Mouse (Mus musculus) heart, embryonic 13.5 days (tissue): Measurements from ENCODE around the gene Fut8. TPM values are rescaled to one million over a fixed set of nuclear protein-coding genes. Genes with fewer than 3 reads are reported as not detected.
"Not testable (repeated sequence)": the region's sequence is repeated elsewhere in the genome, so short reads cannot be mapped to it uniquely, and the experiment has no call there.

ENCODE experiments used
- ATAC-seq: fragments of 200-750 bp; cut with Nextera tagmentation; 2 replicates; pipeline ENCODE4 v1.8.0; 2017; ENCODE audit warnings: moderate TSS enrichment; ENCODE audit not compliant: insufficient number of reproducible peaks, low FRiP score, low TSS enrichment; ENCODE audit errors: extremely low read depth
- H3K27ac ChIP-seq: fragments of 300-500 bp; sonication (generic); replicated peaks from 2 replicates; pipeline ENCODE4 v1.5.1; 2015; ENCODE audit warnings: moderate library complexity, mild to moderate bottlenecking, inconsistent platforms
- H3K27me3 ChIP-seq: fragments of 300-500 bp; sonication (generic); replicated peaks from 2 replicates; pipeline ENCODE4 v1.6.1; 2015; ENCODE audit warnings: mild to moderate bottlenecking, inconsistent platforms
- H3K36me3 ChIP-seq: fragments of 300-500 bp; sonication (generic); 2 replicates; pipeline ENCODE4 v1.6.1; 2015; ENCODE audit warnings: mild to moderate bottlenecking, inconsistent platforms
- H3K4me1 ChIP-seq: fragments of 300-500 bp; sonication (generic); 2 replicates; pipeline ENCODE4 v1.6.1; 2015; ENCODE audit warnings: inconsistent platforms
- H3K4me2 ChIP-seq: fragments of 300-500 bp; sonication (generic); 2 replicates; pipeline ENCODE4 v1.6.1; 2015; ENCODE audit warnings: inconsistent platforms, mild to moderate bottlenecking, moderate library complexity
- H3K4me3 ChIP-seq: fragments of 300-500 bp; sonication (generic); 2 replicates; pipeline ENCODE4 v1.5.1; 2015; ENCODE audit warnings: moderate library complexity, mild to moderate bottlenecking, inconsistent platforms
- H3K9ac ChIP-seq: fragments of 300-500 bp; sonication (generic); 2 replicates; pipeline ENCODE4 v1.6.1; 2015; ENCODE audit warnings: inconsistent platforms, mild to moderate bottlenecking, moderate library complexity
- H3K9me3 ChIP-seq: fragments of 300-500 bp; sonication (generic); 2 replicates; pipeline ENCODE4 v1.6.1; 2016; ENCODE audit warnings: inconsistent platforms
- WGBS: fragments of 180-500 bp; shearing (Covaris S2); methylation state at CpG from one replicate; pipeline ENCODE4 v1.1.7; 2015; ENCODE audit warnings: mixed read lengths; 5-methylcytosine and 5-hydroxymethylcytosine counted together
- polyA plus RNA-seq: library from polyadenylated mRNA; unstranded; fragments of >200 nt; fragmentation: Nextera tagmentation; extraction: Ambion mirVana; gene quantifications from 2 replicates; pipeline ENCODE4 v1.2.1, GENCODE M21; 2015

Gene Fut8
- polyA plus RNA-seq, 1 experiment from 2014 or later = 13.5 TPM

GRCm38 (mm10) chr12:77270694-77271093, 32.8 kb downstream of the Fut8 start:
- ATAC-seq = no peak
- Histone ChIP-seq H3K4me3 (no peak overlapping the region), H3K4me1 (no peaks in the 10 kb centered on the region), H3K9ac (no peak overlapping the region), H3K27me3 (no peaks in the 10 kb centered on the region), H3K4me2 (no peak overlapping the region), H3K9me3 (no peaks in the 10 kb centered on the region), H3K36me3 (no peaks in the 10 kb centered on the region), H3K27ac (no peak overlapping the region)
- WGBS = 73% methylated on average over 3 of the region's 3 CpGs

DNA sequence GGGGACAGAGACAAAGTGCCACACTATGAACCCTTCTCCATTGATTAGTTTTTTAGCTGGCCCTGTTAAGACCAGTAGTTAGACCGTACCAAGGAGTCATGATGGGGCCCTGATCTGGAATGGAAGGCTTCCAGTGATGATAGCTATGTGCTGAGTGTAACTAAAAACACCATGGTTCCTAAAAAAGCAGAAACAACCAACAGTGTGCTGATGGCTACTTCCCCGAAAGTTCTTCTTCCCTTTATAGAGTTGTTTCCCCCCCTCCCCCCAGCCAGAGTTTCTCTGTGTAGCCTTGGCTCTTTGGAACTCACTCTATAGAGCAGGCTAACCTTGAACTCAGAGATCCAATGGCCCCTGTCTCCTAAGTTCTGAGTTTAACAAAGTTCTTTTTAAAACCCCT, 50.6 kb downstream of the Fut8 start:
- Histone ChIP-seq H3K9ac (no peak overlapping the region), H3K4me2 (no peak overlapping the region), H3K27ac (no peak overlapping the region), H3K4me1 (peaks cover 9% of the 10 kb centered on the region; the same call in 1 of the 2 replicates), H3K4me3 (no peak overlapping the region), H3K27me3 (no peaks in the 10 kb centered on the region), H3K36me3 (no peaks in the 10 kb centered on the region), H3K9me3 (no peaks in the 10 kb centered on the region)
- 88% methylated on average over 2 of the region's 2 CpGs for whole genome bisulfite sequencing
- ATAC-seq = no peak

GRCm38 (mm10) chr12:77291017-77291416, 53.1 kb downstream of the Fut8 start:
- 79% methylated on average over 4 of the region's 4 CpGs for WGBS
- no peaks in the 10 kb centered on the region for H3K9me3 ChIP-seq

DNA sequence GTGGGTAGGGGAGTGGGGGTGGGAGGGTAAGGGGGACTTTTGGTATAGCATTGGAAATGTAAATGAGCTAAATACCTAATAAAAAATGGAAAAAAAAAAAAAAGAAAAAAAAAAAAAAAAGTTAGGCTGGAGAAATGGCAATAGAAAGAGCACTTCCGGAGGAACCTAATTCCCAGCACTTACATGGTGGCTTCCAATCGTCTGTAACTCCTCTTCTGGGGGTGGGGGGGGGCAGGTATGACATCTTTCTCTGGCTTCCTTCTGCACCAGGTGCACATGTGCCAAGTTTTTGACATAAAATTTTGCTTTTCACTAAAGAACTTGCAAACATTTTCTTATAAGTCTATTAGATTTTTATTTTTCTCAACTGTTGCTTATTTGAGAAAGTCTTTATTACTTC, 53.9 kb downstream of the Fut8 start:
- H3K4me2 ChIP-seq, ATAC-seq, H3K4me3 ChIP-seq, H3K9me3 ChIP-seq, H3K4me1 ChIP-seq, H3K27ac ChIP-seq, H3K27me3 ChIP-seq, H3K36me3 ChIP-seq, H3K9ac ChIP-seq: not testable (repeated sequence)
- WGBS = 75% methylated on average over 2 of the region's 2 CpGs

More at GRCm38 (mm10) chr12:77291017-77291416, 53.1 kb downstream of the Fut8 start:
- Histone ChIP-seq H3K27ac (no peak overlapping the region), H3K4me2 (no peak overlapping the region), H3K4me3 (no peak overlapping the region), H3K27me3 (no peaks in the 10 kb centered on the region), H3K36me3 (no peaks in the 10 kb centered on the region), H3K9ac (no peak overlapping the region), H3K4me1 (peaks cover 9% of the 10 kb centered on the region; the same call in 1 of the 2 replicates)
- ATAC-seq = no peak

GRCm38 (mm10) chr12:77292375-77293258, 54.7 kb downstream of the Fut8 start:
- H3K4me1 ChIP-seq = peaks cover 15% of the 10 kb centered on the region
- no peak overlapping the region for H3K4me2 ChIP-seq
- no peak overlapping the region for H3K4me3 ChIP-seq
- no peak for ATAC-seq
- WGBS = 56% methylated on average over 4 of the region's 4 CpGs
- no peaks in the 10 kb centered on the region for H3K27me3 ChIP-seq
- no peaks in the 10 kb centered on the region for H3K9me3 ChIP-seq
- H3K27ac ChIP-seq = no peak overlapping the region
- H3K9ac ChIP-seq = no peak overlapping the region
- H3K36me3 ChIP-seq = no peaks in the 10 kb centered on the region

GRCm38 (mm10) chr12:77296119-77296518, 58.2 kb downstream of the Fut8 start:
- no peak for ATAC-seq
- no peaks in the 10 kb centered on the region for H3K36me3 ChIP-seq
- WGBS = 73% methylated on average over 1 of the region's 1 CpGs
- H3K4me1 ChIP-seq = peaks cover 18% of the 10 kb centered on the region
- no peak overlapping the region for H3K4me2 ChIP-seq
- no peaks in the 10 kb centered on the region for H3K27me3 ChIP-seq
- no peak overlapping the region for H3K27ac ChIP-seq
- no peaks in the 10 kb centered on the region for H3K9me3 ChIP-seq
- no peak overlapping the region for H3K9ac ChIP-seq
- H3K4me3 ChIP-seq = no peak overlapping the region

DNA sequence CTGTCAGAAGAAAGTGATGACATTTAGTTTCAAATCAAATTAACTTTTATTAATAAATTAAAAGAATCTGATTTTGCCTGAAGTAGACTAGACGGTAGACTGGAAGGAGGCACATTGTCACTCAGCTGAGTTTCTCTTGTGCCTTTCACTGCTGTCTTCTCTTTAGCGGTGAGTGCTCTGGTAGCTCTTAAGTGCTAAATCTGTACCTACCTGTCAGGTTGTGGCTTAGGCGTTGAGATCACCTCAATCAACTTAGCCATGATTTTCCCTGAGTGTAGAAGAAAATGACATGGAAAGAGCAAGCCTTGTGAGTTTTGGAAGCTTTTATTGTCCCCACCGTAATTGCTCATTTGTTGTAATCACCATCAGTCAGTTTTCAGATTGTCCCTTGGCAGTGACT, 59.2 kb downstream of the Fut8 start:
- 58% methylated on average over 4 of the region's 4 CpGs for WGBS
- no peak overlapping the region for H3K9ac ChIP-seq
- H3K27me3 ChIP-seq = no peaks in the 10 kb centered on the region
- no peak for ATAC-seq
- H3K4me2 ChIP-seq = no peak overlapping the region
- no peaks in the 10 kb centered on the region for H3K36me3 ChIP-seq
- no peak overlapping the region for H3K27ac ChIP-seq
- no peak overlapping the region for H3K4me3 ChIP-seq
- H3K9me3 ChIP-seq = no peaks in the 10 kb centered on the region
- peaks cover 18% of the 10 kb centered on the region for H3K4me1 ChIP-seq

DNA sequence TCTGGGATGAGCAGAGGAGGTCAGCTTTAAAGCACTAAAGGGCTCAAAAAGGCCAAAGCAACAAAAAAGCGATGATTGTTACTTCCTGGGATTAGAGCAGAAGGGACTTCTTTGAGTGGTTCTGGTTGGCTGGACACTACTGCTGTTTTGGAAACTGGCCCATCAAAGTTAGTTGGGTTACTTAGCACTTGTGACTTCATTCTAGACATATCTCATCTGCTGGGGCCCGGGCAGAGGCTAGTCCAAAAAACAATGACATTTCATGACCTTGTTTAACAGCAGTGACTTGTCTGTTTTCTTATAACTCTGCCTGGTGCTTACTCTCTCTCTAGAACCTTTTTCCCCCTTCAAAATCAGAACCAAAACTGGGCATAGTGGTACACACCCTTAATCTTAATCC, 59.9 kb downstream of the Fut8 start:
- no peak overlapping the region for H3K27ac ChIP-seq
- no peak overlapping the region for H3K4me2 ChIP-seq
- H3K9ac ChIP-seq = no peak overlapping the region
- H3K27me3 ChIP-seq = no peaks in the 10 kb centered on the region
- no peak for ATAC-seq
- no peaks in the 10 kb centered on the region for H3K36me3 ChIP-seq
- H3K4me1 ChIP-seq = peaks cover 13% of the 10 kb centered on the region
- H3K9me3 ChIP-seq = no peaks in the 10 kb centered on the region
- 62% methylated on average over 2 of the region's 2 CpGs for WGBS
- H3K4me3 ChIP-seq = no peak overlapping the region

DNA sequence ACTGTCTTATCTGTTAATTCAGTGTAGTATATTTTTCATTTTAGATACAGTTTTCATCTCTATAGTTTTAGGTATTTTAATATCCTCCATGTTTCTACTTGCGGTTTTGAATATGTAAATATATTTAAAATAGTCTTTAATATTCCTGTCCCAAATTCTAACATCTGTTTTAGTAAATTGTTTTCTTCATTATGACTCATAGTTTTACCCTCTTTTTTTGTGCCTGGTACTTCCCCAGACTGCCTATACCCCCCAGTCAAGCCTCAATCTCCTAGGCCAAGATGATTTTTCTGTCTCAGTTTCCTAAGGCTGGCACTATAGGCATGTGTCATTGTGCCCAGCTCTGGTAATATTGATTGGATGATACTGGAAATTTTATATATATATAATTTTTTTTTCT, 64.1 kb downstream of the Fut8 start:
- no peak for ATAC-seq
- Histone ChIP-seq H3K9me3 (no peaks in the 10 kb centered on the region), H3K9ac (no peak overlapping the region), H3K4me3 (no peak overlapping the region), H3K36me3 (no peaks in the 10 kb centered on the region), H3K27me3 (no peaks in the 10 kb centered on the region), H3K4me2 (no peak overlapping the region), H3K4me1 (peaks cover 11% of the 10 kb centered on the region; the same call in 1 of the 2 replicates), H3K27ac (no peak overlapping the region)
- WGBS = 97% methylated on average over 1 of the region's 1 CpGs

DNA sequence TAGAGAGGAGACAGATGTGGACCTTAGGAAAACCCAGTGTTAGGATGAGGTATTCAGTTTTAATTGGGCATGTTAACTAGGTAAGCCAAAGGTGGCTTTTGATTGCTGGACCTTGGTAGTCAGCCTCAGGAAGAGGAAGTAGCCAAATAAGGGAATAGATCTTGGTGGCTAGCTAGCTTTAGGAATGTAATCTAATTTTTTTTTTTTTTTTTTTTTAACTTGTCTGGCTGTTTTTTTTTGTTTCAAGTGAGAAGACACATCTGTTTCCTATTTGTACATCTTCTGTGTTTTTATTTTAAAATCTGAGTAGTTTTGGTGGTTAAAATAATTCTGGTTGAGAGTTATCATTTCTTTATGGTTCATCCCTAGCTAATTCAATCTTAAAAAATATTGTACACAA, 65.4 kb downstream of the Fut8 start:
- Histone ChIP-seq H3K27ac (no peak overlapping the region), H3K27me3 (no peaks in the 10 kb centered on the region), H3K4me1 (no peaks in the 10 kb centered on the region), H3K9ac (no peak overlapping the region), H3K4me3 (no peak overlapping the region), H3K4me2 (no peak overlapping the region), H3K9me3 (no peaks in the 10 kb centered on the region), H3K36me3 (no peaks in the 10 kb centered on the region)
- ATAC-seq = no peak

DNA sequence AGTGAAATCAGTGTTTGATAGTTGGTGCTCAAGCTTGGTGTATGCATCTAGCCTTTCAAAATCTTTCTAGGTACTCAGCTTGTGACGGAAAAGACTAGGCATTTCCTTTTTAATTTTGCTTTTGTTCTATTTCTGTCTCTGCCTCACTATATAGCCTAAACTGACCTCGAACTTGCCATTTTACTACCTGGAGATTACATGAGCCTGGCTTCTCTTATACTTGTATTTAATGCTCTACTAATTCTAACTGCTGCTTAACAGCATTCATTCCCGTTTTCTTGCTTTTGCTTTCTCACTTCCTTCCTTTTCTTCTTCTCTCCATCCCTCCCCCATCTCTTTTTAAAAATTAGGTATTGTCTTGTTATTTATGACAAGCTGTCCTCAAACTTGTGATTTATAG, 67.6 kb downstream of the Fut8 start:
- H3K27me3 ChIP-seq = no peaks in the 10 kb centered on the region
- H3K9me3 ChIP-seq = no peaks in the 10 kb centered on the region
- H3K27ac ChIP-seq = no peak overlapping the region
- peaks cover 5% of the 10 kb centered on the region; the same call in 1 of the 2 replicates for H3K4me1 ChIP-seq
- no peak overlapping the region for H3K4me3 ChIP-seq
- no peak for ATAC-seq
- WGBS = 79% methylated on average over 3 of the region's 3 CpGs
- no peak overlapping the region for H3K9ac ChIP-seq
- no peaks in the 10 kb centered on the region for H3K36me3 ChIP-seq
- no peak overlapping the region for H3K4me2 ChIP-seq

GRCm38 (mm10) chr12:77306759-77307314, 68.9 kb downstream of the Fut8 start:
- H3K4me3 ChIP-seq = no peak overlapping the region
- 82% methylated on average over 3 of the region's 3 CpGs for WGBS
- peaks cover 5% of the 10 kb centered on the region; the same call in 1 of the 2 replicates for H3K4me1 ChIP-seq
- no peaks in the 10 kb centered on the region for H3K36me3 ChIP-seq
- no peak overlapping the region for H3K27ac ChIP-seq
- no peak overlapping the region for H3K9ac ChIP-seq
- H3K27me3 ChIP-seq = no peaks in the 10 kb centered on the region
- H3K4me2 ChIP-seq = no peak overlapping the region
- ATAC-seq = no peak
- no peaks in the 10 kb centered on the region for H3K9me3 ChIP-seq
